Mouse (Mus musculus) liver, postnatal 0 days (tissue): ENCODE results near the gene Ccdc180.

Experiments used
- CTCF ChIP-seq: sonication (generic); IDR thresholded peaks from 2 replicates; pipeline ENCODE4 v1.5.1; 2016; ENCODE audit warnings: antibody characterized with exemption, low read depth
- EP300 ChIP-seq: IDR thresholded peaks from 2 replicates; pipeline ENCODE4 v1.6.1; 2016; ENCODE audit warnings: antibody characterized with exemption, low read depth, mild to moderate bottlenecking

- TF ChIP-seq EP300 (no peak), CTCF (no peak)
Observed at GRCm38 (mm10) chr4:45872147-45872546, 18.0 kb upstream of the Ccdc180 start.
